Mouse (Mus musculus): ENCODE data around the gene Muc1.

GRCm38 (mm10) chr3:89226900-89227299 is 2.0 kb upstream of the Muc1 start, which contains the start of gene Mtx1:
- TF ChIP-seq CTCF (IDR thresholded peaks at IDR 0.05; ENCODE audit: control insufficient read depth, insufficient read depth, low read length) (no peak), POLR2A (IDR thresholded peaks at IDR 0.05; ENCODE audit: borderline replicate concordance, control insufficient read depth, low read depth, low read length) (no peak)
